Mouse (Mus musculus): ENCODE measurements around the gene H2al1i. TPM values are rescaled to one million over a fixed set of nuclear protein-coding genes. Genes with fewer than 3 reads are reported as not detected.
"Not testable (repeated sequence)": the region's sequence is repeated elsewhere in the genome, so short reads cannot be mapped to it uniquely, and the experiment has no call there.

The H2al1i gene
- not detected in 2 replicates for total RNA-seq (2015)
- not detected in 2 replicates for total RNA-seq (2017)

GRCm38 (mm10) chrX:11324359-11324758, at the start of gene H2al1i:
H2al1i (plus strand) TSS chrX:11324659.
- ATAC-seq (replicated peaks; ENCODE audit: poor library complexity) = not testable (repeated sequence)

- ATAC-seq (replicated peaks; ENCODE audit: poor library complexity) = no peak
Observed at GRCm38 (mm10) chrX:11277083-11277482, 47.4 kb upstream of the H2al1i start.

GRCm38 (mm10) chrX:11280741-11281140, 43.7 kb upstream of the H2al1i start:
- no peak for ATAC-seq (replicated peaks; ENCODE audit: poor library complexity)

- ATAC-seq (replicated peaks; ENCODE audit: poor library complexity) = no peak
Observed at GRCm38 (mm10) chrX:11288306-11288882, 36.1 kb upstream of the H2al1i start.

GRCm38 (mm10) chrX:11289244-11289643, 35.2 kb upstream of the H2al1i start:
- no peak for ATAC-seq (replicated peaks; ENCODE audit: poor library complexity)

- not testable (repeated sequence) for ATAC-seq (replicated peaks; ENCODE audit: poor library complexity)
Observed at GRCm38 (mm10) chrX:11298957-11299356, 25.5 kb upstream of the H2al1i start, which contains the start of gene H2al1a. H2al1a (plus strand) TSS chrX:11299257.

- ATAC-seq (replicated peaks; ENCODE audit: poor library complexity) = not testable (repeated sequence)
Observed at GRCm38 (mm10) chrX:11302132-11302531, 22.3 kb upstream of the H2al1i start, which contains the start of gene H2al1b. H2al1b (plus strand) TSS chrX:11302432.

GRCm38 (mm10) chrX:11305355-11305754, 19.1 kb upstream of the H2al1i start, which contains the start of gene H2al1c:
H2al1c (plus strand) TSS chrX:11305655.
- ATAC-seq (replicated peaks; ENCODE audit: poor library complexity) = not testable (repeated sequence)

- not testable (repeated sequence) for ATAC-seq (replicated peaks; ENCODE audit: poor library complexity)
Observed at GRCm38 (mm10) chrX:11308524-11308923, 15.9 kb upstream of the H2al1i start, which contains the start of gene H2al1d. H2al1d (plus strand) TSS chrX:11308824.

- ATAC-seq (replicated peaks; ENCODE audit: poor library complexity) = not testable (repeated sequence)
Observed at GRCm38 (mm10) chrX:11311634-11312033, 12.8 kb upstream of the H2al1i start, which contains the start of gene H2al1e. H2al1e (plus strand) TSS chrX:11311934.

- not testable (repeated sequence) for ATAC-seq (replicated peaks; ENCODE audit: poor library complexity)
Observed at GRCm38 (mm10) chrX:11314858-11315257, 9.6 kb upstream of the H2al1i start, which contains the start of gene H2al1f. H2al1f (plus strand) TSS chrX:11315158.

GRCm38 (mm10) chrX:11317956-11318355, 6.5 kb upstream of the H2al1i start, which contains the start of gene H2al1g:
H2al1g (plus strand) TSS chrX:11318256.
- ATAC-seq (replicated peaks; ENCODE audit: poor library complexity) = not testable (repeated sequence)

- ATAC-seq (replicated peaks; ENCODE audit: poor library complexity) = not testable (repeated sequence)
Observed at GRCm38 (mm10) chrX:11321192-11321591, 3.3 kb upstream of the H2al1i start, which contains the start of gene H2al1h. H2al1h (plus strand) TSS chrX:11321492.

- ATAC-seq (replicated peaks; ENCODE audit: poor library complexity) = not testable (repeated sequence)
Observed at GRCm38 (mm10) chrX:11327522-11327921, 3.1 kb downstream of the H2al1i start, which contains the start of gene H2al1j. H2al1j (plus strand) TSS chrX:11327822.

- ATAC-seq (replicated peaks; ENCODE audit: poor library complexity) = no peak
Observed at GRCm38 (mm10) chrX:11345762-11346161, 21.3 kb downstream of the H2al1i start.

- no peak for ATAC-seq (replicated peaks; ENCODE audit: poor library complexity)
Observed at GRCm38 (mm10) chrX:11346756-11347155, 22.3 kb downstream of the H2al1i start.

GRCm38 (mm10) chrX:11360823-11361222, 36.4 kb downstream of the H2al1i start:
- ATAC-seq (replicated peaks; ENCODE audit: poor library complexity) = peak; percentile 54

- peak; percentile 95 for ATAC-seq (replicated peaks; ENCODE audit: poor library complexity)
Observed at GRCm38 (mm10) chrX:11361261-11361660, 36.8 kb downstream of the H2al1i start.

GRCm38 (mm10) chrX:11363890-11364289, 39.4 kb downstream of the H2al1i start:
- ATAC-seq (replicated peaks; ENCODE audit: poor library complexity) = no peak

GRCm38 (mm10) chrX:11365151-11365550, 40.7 kb downstream of the H2al1i start:
- no peak for ATAC-seq (replicated peaks; ENCODE audit: poor library complexity)
